Mouse (Mus musculus): Measurements from ENCODE around the gene Tshz2. TPM values are rescaled to one million over a fixed set of nuclear protein-coding genes. Genes with fewer than 3 reads are reported as not detected.

Tshz2 gene
- polyA plus RNA-seq, 1 experiment: 42.1 TPM

GRCm38 (mm10) chr2:169935642-169936041 is 302.8 kb downstream of the Tshz2 start:
- no peak for DNase-seq (ENCODE audit: low spot score)

GRCm38 (mm10) chr2:169940297-169941142 is 307.7 kb downstream of the Tshz2 start:
- no peak for DNase-seq (ENCODE audit: low spot score)

GRCm38 (mm10) chr2:169943727-169944126 is 310.9 kb downstream of the Tshz2 start:
- DNase-seq (ENCODE audit: low spot score): no peak

GRCm38 (mm10) chr2:169948139-169948538 is 315.3 kb downstream of the Tshz2 start:
- DNase-seq (ENCODE audit: low spot score): no peak

GRCm38 (mm10) chr2:169951041-169951440 is 318.2 kb downstream of the Tshz2 start:
- no peak for DNase-seq (ENCODE audit: low spot score)

GRCm38 (mm10) chr2:169952981-169953380 is 320.2 kb downstream of the Tshz2 start:
- DNase-seq (ENCODE audit: low spot score): no peak

- no peak for DNase-seq (ENCODE audit: low spot score)
These were observed 326.1 kb downstream of the Tshz2 start for GRCm38 (mm10) chr2:169958736-169959573.

- DNase-seq (ENCODE audit: low spot score): no peak
These were observed 328.8 kb downstream of the Tshz2 start for GRCm38 (mm10) chr2:169961463-169962230.

GRCm38 (mm10) chr2:169962231-169962600 is 329.4 kb downstream of the Tshz2 start:
- DNase-seq (ENCODE audit: low spot score): no peak

GRCm38 (mm10) chr2:169962776-169963175 is 330.0 kb downstream of the Tshz2 start:
- no peak for DNase-seq (ENCODE audit: low spot score)

GRCm38 (mm10) chr2:169970481-169970880 is 337.7 kb downstream of the Tshz2 start:
- no peak for DNase-seq (ENCODE audit: low spot score)

- DNase-seq (ENCODE audit: low spot score): no peak
These were observed 350.1 kb downstream of the Tshz2 start for GRCm38 (mm10) chr2:169982925-169983324.

- no peak for DNase-seq (ENCODE audit: low spot score)
These were observed 354.4 kb downstream of the Tshz2 start for GRCm38 (mm10) chr2:169987186-169987585.

- no peak for DNase-seq (ENCODE audit: low spot score)
These were observed 356.4 kb downstream of the Tshz2 start for GRCm38 (mm10) chr2:169989186-169989585.

GRCm38 (mm10) chr2:169990991-169991390 is 358.2 kb downstream of the Tshz2 start:
- DNase-seq (ENCODE audit: low spot score): no peak

- no peak for DNase-seq (ENCODE audit: low spot score)
These were observed 363.2 kb downstream of the Tshz2 start for GRCm38 (mm10) chr2:169995987-169996386.

- DNase-seq (ENCODE audit: low spot score): no peak
These were observed 363.9 kb downstream of the Tshz2 start for GRCm38 (mm10) chr2:169996501-169997237.

- DNase-seq (ENCODE audit: low spot score): no peak
These were observed 364.6 kb downstream of the Tshz2 start for GRCm38 (mm10) chr2:169997276-169998049.

GRCm38 (mm10) chr2:169998878-169999337 is 366.1 kb downstream of the Tshz2 start:
- no peak for DNase-seq (ENCODE audit: low spot score)

Measured in urinary bladder, adult 2 months (tissue).